Mouse (Mus musculus) gastrocnemius, postnatal 10 days (tissue): ENCODE results near the gene Naa38. TPM values are rescaled to one million over a fixed set of nuclear protein-coding genes. Genes with fewer than 3 reads are reported as not detected.

Experiments
- DNase-seq: peaks from one replicate; pipeline ENCODE4 v3.0.0; 2021; ENCODE audit warnings: mixed read lengths
- total RNA-seq, 2 experiments: library from RNA; stranded (reverse); gene quantifications; 2 replicates each; pipeline ENCODE4 v1.2.3; 2021

Gene Naa38
- total RNA-seq, 2 experiments from 2014 or later: 83.8 to 94.5 TPM

- DNase-seq: no peak
Observed at GRCm38 (mm10) chr11:69373223-69373965, 21.9 kb upstream of the Naa38 start.

GRCm38 (mm10) chr11:69375646-69376045 lies 19.6 kb upstream of the Naa38 start:
- no peak for DNase-seq

- DNase-seq: no peak
Observed at GRCm38 (mm10) chr11:69377766-69378165, 17.5 kb upstream of the Naa38 start.

- no peak for DNase-seq
Observed at GRCm38 (mm10) chr11:69379600-69379999, 15.7 kb upstream of the Naa38 start.

GRCm38 (mm10) chr11:69381356-69381755 lies 13.9 kb upstream of the Naa38 start:
- DNase-seq: no peak

- DNase-seq: no peak
Observed at GRCm38 (mm10) chr11:69382478-69383105, 12.7 kb upstream of the Naa38 start.

- no peak for DNase-seq
Observed at GRCm38 (mm10) chr11:69384979-69385378, 10.3 kb upstream of the Naa38 start.

- no peak for DNase-seq
Observed at GRCm38 (mm10) chr11:69386758-69387157, 8.5 kb upstream of the Naa38 start.

- no peak for DNase-seq
Observed at GRCm38 (mm10) chr11:69388680-69389079, 6.6 kb upstream of the Naa38 start.

- DNase-seq: peak; percentile 68
Observed at GRCm38 (mm10) chr11:69389531-69390399, 5.5 kb upstream of the Naa38 start.

- peak; percentile 57 for DNase-seq
Observed at GRCm38 (mm10) chr11:69390400-69391034, 4.8 kb upstream of the Naa38 start.

- peak; percentile 11 for DNase-seq
Observed at GRCm38 (mm10) chr11:69394591-69395167, 608 bp upstream of the Naa38 start.

GRCm38 (mm10) chr11:69395634-69396373 lies 517 bp downstream of the Naa38 start:
- peak; percentile 87 for DNase-seq

GRCm38 (mm10) chr11:69396772-69397171 lies 1.5 kb downstream of the Naa38 start:
- DNase-seq: peak; percentile 32

GRCm38 (mm10) chr11:69397581-69398057 lies 2.3 kb downstream of the Naa38 start:
- DNase-seq: peak; percentile 26

GRCm38 (mm10) chr11:69398059-69398458 lies 2.8 kb downstream of the Naa38 start, which contains the start of gene Tmem88:
TSS of gene Tmem88 (minus strand) at chr11:69398234.
- DNase-seq: peak; percentile 33

GRCm38 (mm10) chr11:69398486-69399200 lies 3.4 kb downstream of the Naa38 start:
- DNase-seq: peak; percentile 15

- peak; percentile 37 for DNase-seq
Observed at GRCm38 (mm10) chr11:69399201-69400082, 4.2 kb downstream of the Naa38 start.
